15 mouse cellular contexts compared by ENCODE assay signal in genomic region chr15:77080684-77081254, GRCm38 (mm10). TPM values are rescaled to one million over a fixed set of nuclear protein-coding genes. Genes with fewer than 3 reads are reported as not detected.
DNase-seq lines count a peak whose midpoint lies in the region; ATAC-seq and TF ChIP-seq lines count a peak whose summit lies in the region.
"Had no signal": no experiment of that assay in that cellular context is flagged by ENCODE, and none has a peak within 500 bp of the region (broad histone marks: within the 10 kb centered on the region; RNA-seq: fewer than 3 reads in every experiment).

No protein-coding gene starts in this region.

- peak; percentile 93 for DNase-seq in heart, adult 11 months
- DNase-seq in heart, postnatal 25 days (ENCODE audit: low spot score), result no peak
- DNase-seq in left cerebral cortex, adult 2 months (ENCODE audit: extremely low spot score in 1 of 2, low spot score in 2 of 2), result no peak
- no peak for DNase-seq in left cerebral cortex, postnatal 14 days (ENCODE audit: low spot score in 2 of 2)
- peak; percentile 50 for DNase-seq in adrenal gland, postnatal 14 days
- DNase-seq in thymus, postnatal 25 days, result no peak
- no peak for DNase-seq in right cerebral cortex, postnatal 36 days (ENCODE audit: low spot score in 2 of 2)
- DNase-seq: cerebellum, adult 8-10 months; gastrocnemius, postnatal 10 days; liver had no signal

- no peak overlapping the region for H3K4me2 ChIP-seq in limb, embryonic 13.5 days (replicated peaks)

- peak overlapping the region; percentile 61 for H3K27ac ChIP-seq in left cerebral cortex, adult 2 months
- peak overlapping the region; percentile 22; the same call in 1 of the 2 replicates for H3K27ac ChIP-seq in limb, embryonic 13.5 days
- H3K27ac ChIP-seq: forebrain, embryonic 10.5 days had no signal

- H3K4me1 ChIP-seq in limb, embryonic 13.5 days, result peaks cover 5% of the 10 kb centered on the region; the same call in 1 of the 2 replicates

- H3K36me3 ChIP-seq in limb, embryonic 13.5 days, result peaks cover 96% of the 10 kb centered on the region

- no peak for TF ChIP-seq CTCF in left cerebral cortex, adult 2 months (IDR thresholded peaks at IDR 0.05)

- no peak overlapping the region for H3K4me3 ChIP-seq in left cerebral cortex, adult 2 months
- H3K4me3 ChIP-seq in limb, embryonic 13.5 days, result no peak overlapping the region
- H3K4me3 ChIP-seq: forebrain, embryonic 10.5 days had no signal

- H3K27me3 ChIP-seq in limb, embryonic 13.5 days, result no peaks in the 10 kb centered on the region

- ATAC-seq in limb, embryonic 13.5 days (ENCODE audit: low FRiP score, low read depth), result no peak
- ATAC-seq: activated CD4-positive, CD25-positive, alpha-beta regulatory T cell, adult 4 months had no signal

- intact Hi-C loops in heart, postnatal 25 days (cut with DNase I), result no loop called here
- intact Hi-C loops in left cerebral cortex, adult 2 months (cut with DNase I), result no loop called here
- intact Hi-C loops in left cerebral cortex, postnatal 14 days (cut with DNase I), result no loop called here

- H3K9ac ChIP-seq in limb, embryonic 13.5 days, result no peak overlapping the region

- no peaks in the 10 kb centered on the region for H3K9me3 ChIP-seq in limb, embryonic 13.5 days
- H3K9me3 ChIP-seq: forebrain, embryonic 10.5 days had no signal

- 77% methylated on average over 14 of the region's 14 CpGs for WGBS in limb, embryonic 13.5 days

RNA-seq across cellular contexts. Expression of gene Mb, which starts 30.3 kb away (rescaled TPM):
- total RNA-seq in heart, postnatal 25 days (2021), result over 10,000 TPM; 17,245 to 18,320 TPM
- under 1 TPM in 1 of 2 experiments, not detected in 1; 0.33 TPM for total RNA-seq in left cerebral cortex, adult 2 months (2021)
- total RNA-seq in left cerebral cortex, postnatal 14 days (2021), result not detected
- 5.9 and 6.8 TPM in 2 replicates for total RNA-seq in adrenal gland, postnatal 14 days (2021)
- polyA plus RNA-seq in limb, embryonic 13.5 days (2015; fragmentation: Nextera tagmentation; extraction: Ambion mirVana), result 10.1 and 13.6 TPM in 2 replicates
- total RNA-seq: monocyte, adult 5-6 weeks had no signal
- polyA plus RNA-seq: activated CD4-positive, CD25-positive, alpha-beta regulatory T cell, adult 4 months had no signal

RNA-seq across cellular contexts. Expression of gene Apol6, which starts 36.2 kb away (rescaled TPM):
- under 1 TPM; 0.67 to 0.86 TPM for total RNA-seq in heart, postnatal 25 days (2021)
- under 1 TPM in 1 of 2 experiments, not detected in 1; 0.19 TPM for total RNA-seq in left cerebral cortex, adult 2 months (2021)
- under 1 TPM; 0.20 to 0.40 TPM for total RNA-seq in left cerebral cortex, postnatal 14 days (2021)
- total RNA-seq in adrenal gland, postnatal 14 days (2021), result 24.3 and 26.2 TPM in 2 replicates
- 0.10 TPM in 1 of 2 replicates, not detected in the other for polyA plus RNA-seq in limb, embryonic 13.5 days (2015; fragmentation: Nextera tagmentation; extraction: Ambion mirVana)
- total RNA-seq: layer of hippocampus, adult 18-20 months; monocyte, adult 5-6 weeks had no signal
- polyA plus RNA-seq: activated CD4-positive, CD25-positive, alpha-beta regulatory T cell, adult 4 months had no signal

Comparison
In these comparisons a context has a peak if more than half of its experiments do, and no peak if none do; other contexts are left out.
1. DNase-seq: peak in heart, adult 11 months (single experiment) and adrenal gland, postnatal 14 days (single experiment); none in heart, postnatal 25 days (single experiment), left cerebral cortex, adult 2 months (0 of 2), left cerebral cortex, postnatal 14 days (0 of 2), thymus, postnatal 25 days (single experiment) and right cerebral cortex, postnatal 36 days (0 of 2).
2. RNA of gene Mb, which starts 30.3 kb away (total RNA-seq): 17,245 to 18,320 TPM in heart, postnatal 25 days; 5.9 to 6.8 TPM in adrenal gland, postnatal 14 days, not detected in left cerebral cortex, postnatal 14 days and 0.33 TPM in left cerebral cortex, adult 2 months; every median in the first group is over 1,000 times any median in the second.
3. RNA of gene Apol6, which starts 36.2 kb away (total RNA-seq): 24.3 to 26.2 TPM in adrenal gland, postnatal 14 days; 0.67 to 0.86 TPM in heart, postnatal 25 days, 0.20 to 0.40 TPM in left cerebral cortex, postnatal 14 days and 0.19 TPM in left cerebral cortex, adult 2 months; every median in the first group is over 10 times any median in the second.